Mouse (Mus musculus) cerebellum, adult 11 months (tissue): Measurements from ENCODE around the gene Mtrf1l.

Source experiments
- DNase-seq: peaks from one replicate; pipeline ENCODE4 v3.0.0; 2022

The Mtrf1l gene

DNA sequence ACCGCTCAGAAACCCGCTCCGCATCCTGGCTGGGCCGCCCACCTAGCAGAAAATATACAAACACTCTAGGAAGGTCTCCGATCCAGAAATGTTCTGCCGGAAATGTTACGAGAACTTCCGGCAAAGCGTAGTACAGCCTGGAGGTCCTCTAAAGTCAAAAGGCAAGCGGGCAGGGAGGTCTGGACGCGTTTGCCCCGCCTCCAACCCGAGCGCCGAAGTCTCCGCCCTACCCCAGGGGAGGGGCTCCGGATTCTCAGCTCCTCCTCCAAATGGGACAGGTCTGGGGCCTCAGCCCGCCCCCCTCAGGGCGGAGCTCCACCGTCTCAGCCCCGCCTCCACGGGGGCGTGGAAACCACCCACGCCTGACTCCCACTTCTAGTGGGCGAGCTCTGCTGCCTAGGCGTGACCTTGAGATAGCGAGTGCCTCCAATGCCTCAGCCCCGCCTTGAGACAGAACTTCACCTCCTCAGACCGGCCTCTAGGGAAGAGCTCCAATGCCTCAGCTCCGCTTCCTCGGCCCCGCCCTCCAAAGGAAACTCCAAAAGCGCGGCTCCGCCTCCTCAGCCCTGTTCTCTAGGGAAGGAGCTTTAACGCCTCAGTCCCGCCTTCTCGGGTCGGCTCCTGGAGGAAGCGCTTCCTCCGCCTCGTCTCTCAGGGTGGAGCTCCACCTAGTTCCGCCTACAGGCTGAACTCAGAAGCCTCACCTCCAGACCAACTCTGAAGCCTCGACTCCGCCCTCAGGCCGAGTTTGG is at the start of gene Mtrf1l:
TSS of gene Mtrf1l (minus strand) at position 171 of the 752 bp plus-strand sequence.
- peak; percentile 96 for DNase-seq

GRCm38 (mm10) chr10:5871081-5871480 is 47.4 kb upstream of the Mtrf1l start:
- DNase-seq, result no peak

GRCm38 (mm10) chr10:5867981-5868552 is 44.4 kb upstream of the Mtrf1l start:
- peak; percentile 13 for DNase-seq

DNA sequence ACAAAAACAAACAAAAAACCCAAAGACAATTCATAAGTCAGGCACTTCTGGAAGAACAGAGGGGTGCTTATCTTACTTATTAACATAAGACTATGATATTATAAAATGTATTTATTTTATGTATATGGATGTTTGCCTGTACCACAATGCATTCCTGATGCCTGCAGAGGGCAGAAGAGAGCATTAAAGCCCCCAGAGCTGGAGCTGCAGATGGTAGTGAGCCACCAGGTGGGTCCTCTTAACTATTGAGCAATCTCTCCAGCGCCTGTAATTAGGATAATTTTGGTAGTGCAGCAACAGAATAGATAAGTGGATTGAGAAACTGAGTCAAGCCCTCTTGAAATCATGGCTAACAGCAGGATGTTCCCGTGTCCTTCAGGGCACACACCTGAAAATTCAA is 42.3 kb upstream of the Mtrf1l start:
- no peak for DNase-seq

DNA sequence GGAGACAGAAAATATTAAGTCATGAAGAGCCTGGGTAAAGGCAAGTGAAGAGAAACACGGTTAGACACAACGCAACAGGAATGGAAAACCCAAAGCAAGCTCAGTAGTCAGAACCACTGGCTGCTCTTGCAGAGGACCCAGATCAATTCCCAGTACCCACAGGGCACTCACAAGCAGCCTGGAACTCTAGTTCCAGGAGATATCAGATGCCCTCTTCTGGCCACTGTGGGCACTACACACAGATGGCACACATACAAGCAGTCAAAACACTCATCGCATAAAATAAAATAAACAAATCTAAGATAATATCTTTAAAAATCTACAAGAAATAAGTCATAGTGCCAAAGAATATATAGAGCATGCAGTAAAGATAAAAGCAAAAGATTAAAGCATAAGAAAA is 39.0 kb upstream of the Mtrf1l start:
- DNase-seq, result no peak

- no peak for DNase-seq
These were observed 37.1 kb upstream of the Mtrf1l start for GRCm38 (mm10) chr10:5860849-5861248.

DNA sequence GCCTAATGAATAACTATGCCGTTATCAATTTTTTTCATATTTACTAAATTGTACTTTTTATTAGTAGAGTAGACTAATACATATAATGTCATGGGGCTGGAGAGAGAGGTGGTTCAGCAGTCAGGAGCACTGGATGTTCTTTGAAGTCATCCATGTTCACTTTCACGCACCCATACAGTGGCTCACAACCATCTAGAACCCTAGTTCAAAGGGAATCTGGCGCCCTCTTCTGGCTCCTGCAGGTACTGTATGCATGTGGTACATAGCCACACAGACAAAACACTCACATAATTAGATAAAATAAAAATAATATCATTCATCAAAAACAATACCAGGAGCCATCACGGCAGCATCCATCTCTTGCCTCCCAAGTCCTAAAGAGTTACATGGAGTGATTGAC is 36.0 kb upstream of the Mtrf1l start:
- no peak for DNase-seq

DNA sequence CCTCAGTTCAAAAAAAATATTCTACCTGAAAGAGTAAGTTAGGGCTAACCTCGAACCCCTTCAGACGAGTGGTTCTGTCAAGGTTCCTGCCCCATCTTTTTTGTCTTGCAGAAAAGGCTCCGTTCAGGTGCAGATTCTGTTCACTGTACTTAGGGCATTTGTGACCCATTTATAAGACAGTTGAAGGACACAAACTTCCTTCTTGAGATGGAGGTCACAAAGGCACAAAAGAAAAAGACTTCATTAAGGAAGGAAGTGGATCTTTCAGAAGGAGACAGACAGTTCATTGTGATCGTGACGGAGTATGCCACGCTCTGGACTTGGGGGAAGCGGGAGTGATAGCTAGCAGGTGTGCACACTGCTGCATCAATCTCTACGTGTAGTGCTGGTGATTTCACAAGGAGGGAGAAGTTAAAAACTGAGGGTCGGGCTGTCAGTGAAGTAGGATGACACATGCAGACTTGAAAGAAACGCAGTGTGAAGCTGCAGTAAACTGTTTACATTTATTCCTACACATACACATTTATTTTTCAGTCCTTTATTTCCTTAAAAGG is 34.4 kb upstream of the Mtrf1l start:
- DNase-seq, result no peak

DNA sequence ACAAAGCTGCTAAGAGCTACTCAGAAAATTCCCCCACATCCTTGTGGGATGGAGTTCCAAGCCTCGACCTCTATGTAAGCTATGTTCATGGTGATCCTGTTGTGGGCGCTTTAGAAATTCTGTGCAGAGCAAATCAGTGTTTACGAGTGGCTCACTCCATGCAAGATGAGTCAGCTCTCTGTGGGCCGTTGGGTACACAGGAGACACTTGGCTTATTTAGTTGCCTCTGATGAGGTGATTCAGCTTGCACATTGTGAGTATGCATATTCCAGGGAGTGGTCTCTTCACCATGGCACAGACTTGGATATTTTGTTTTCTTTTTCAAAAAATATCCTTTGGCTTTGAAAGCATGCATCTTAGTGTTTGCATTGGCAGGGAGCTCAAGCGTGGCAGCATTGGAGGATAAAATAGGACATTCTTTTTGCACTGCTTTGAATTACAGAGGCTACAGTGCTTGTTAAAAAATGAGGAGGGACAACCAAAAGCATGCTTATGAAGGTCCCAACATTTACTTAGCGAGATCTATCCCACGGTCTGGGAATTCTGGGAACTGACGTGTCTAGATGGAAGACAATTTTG is 29.7 kb upstream of the Mtrf1l start:
- DNase-seq, result no peak

GRCm38 (mm10) chr10:5846939-5847338 is 23.2 kb upstream of the Mtrf1l start:
- no peak for DNase-seq

GRCm38 (mm10) chr10:5841369-5841768 is 17.7 kb upstream of the Mtrf1l start:
- DNase-seq, result no peak

GRCm38 (mm10) chr10:5826336-5827025 is 2.8 kb upstream of the Mtrf1l start:
- DNase-seq, result no peak

- peak; percentile 31 for DNase-seq
These were observed 1.1 kb upstream of the Mtrf1l start for GRCm38 (mm10) chr10:5824779-5825178.

GRCm38 (mm10) chr10:5823291-5823739 is 395 bp downstream of the Mtrf1l start:
- DNase-seq, result peak; percentile 47

- DNase-seq, result no peak
These were observed 4.9 kb downstream of the Mtrf1l start for GRCm38 (mm10) chr10:5818772-5819171.

- no peak for DNase-seq
These were observed 7.7 kb downstream of the Mtrf1l start for GRCm38 (mm10) chr10:5815968-5816367.

DNA sequence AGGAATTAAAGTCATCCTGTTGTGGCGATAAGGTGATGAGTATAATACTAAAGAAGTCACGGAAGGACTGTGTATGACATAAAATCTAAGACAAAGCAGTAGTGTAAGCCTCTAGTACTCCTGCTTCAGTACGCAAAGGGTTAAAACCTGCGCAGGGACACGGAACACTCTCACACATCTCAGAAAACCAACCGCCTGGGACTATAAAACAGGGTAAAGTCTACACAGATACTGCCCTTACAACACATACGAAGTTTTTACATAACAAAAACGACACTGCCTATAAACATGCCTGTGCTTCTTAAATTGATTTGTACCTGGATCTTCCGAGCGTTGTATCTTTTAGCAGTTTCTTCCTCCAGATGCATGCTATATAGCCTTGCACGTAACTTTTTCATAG is 10.0 kb downstream of the Mtrf1l start:
- no peak for DNase-seq

DNA sequence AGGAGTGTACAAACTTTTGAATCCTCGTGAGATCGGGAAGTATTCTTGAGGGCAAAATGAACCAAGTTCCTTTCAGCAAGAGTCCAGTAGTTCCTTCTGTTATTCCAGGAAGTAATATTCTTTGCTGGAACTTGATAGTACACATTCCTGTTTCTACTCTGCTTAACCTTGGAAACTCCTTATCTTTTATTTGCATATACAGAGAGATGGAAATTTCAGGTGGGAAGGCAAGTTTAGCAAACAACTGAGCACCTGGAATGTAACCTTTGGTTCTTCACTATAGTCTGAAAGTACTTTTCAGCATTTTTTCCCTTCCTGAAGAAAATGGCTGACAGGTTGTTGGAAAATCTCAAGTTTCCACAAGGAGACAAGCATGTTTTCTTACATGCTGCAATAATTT is 16.0 kb downstream of the Mtrf1l start:
- DNase-seq, result no peak

- DNase-seq, result no peak
These were observed 16.7 kb downstream of the Mtrf1l start for GRCm38 (mm10) chr10:5806996-5807395.

- DNase-seq, result peak; percentile 25
These were observed 17.3 kb downstream of the Mtrf1l start for GRCm38 (mm10) chr10:5806416-5806815.

DNA sequence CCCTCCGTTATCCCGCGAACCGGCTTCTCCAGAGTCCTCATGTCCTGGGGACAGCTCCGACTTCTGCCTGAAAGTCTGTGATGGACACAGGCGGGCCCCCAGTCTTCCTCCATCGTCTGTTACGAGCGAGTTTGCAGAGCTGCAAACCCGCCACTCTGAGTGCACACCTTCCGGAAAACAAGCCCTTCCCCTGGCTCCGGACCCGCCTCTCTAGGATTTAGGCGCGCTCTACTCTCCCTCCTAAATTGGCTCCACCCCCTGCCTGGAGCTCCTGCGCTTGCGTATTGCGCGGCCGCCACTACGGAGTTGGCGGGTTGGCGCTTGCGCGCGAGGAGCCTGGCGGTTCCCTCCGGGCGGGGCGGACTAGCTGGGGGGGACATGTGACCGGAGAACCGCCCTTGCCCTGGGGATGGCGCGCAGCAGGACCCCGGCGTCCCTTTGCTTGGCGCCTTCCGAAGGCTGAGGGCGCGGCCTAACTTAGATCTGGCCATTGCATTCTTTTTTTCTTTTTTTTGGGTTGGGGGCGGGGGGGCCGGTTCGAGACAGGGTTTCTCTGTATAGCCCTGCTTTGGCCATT is 17.9 kb downstream of the Mtrf1l start:
- DNase-seq, result peak; percentile 95

DNA sequence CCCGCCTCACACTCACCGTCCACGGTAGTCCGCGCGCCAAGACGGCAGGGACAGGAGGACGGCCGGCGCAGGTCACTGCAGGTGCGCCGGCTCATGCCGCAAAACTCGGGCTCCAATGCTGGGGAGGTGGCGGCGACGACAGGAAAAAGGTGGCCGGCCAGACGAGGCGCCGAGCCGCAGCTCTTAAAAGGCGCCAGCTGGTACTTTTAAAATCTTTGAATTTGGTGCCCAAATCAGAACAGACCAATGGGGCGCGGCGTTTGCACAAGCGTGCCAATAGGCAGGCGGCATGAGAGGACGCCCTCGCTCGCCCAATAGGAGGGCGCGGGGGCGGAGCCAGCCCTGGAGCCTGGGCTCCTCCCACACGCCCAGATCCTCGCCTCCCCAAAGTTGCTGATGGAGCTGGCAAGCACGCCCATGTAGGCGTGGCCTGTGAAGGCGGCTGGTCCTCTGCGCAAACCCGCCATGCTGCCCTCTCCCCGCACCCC is 18.4 kb downstream of the Mtrf1l start, which contains the start of gene Fbxo5:
TSS of gene Fbxo5 (minus strand) at position 358 of the 488 bp plus-strand sequence.
- peak; percentile 99 for DNase-seq

- DNase-seq, result no peak
These were observed 19.0 kb downstream of the Mtrf1l start for GRCm38 (mm10) chr10:5804691-5805156.
